Mouse (Mus musculus) MEL (cell line): ENCODE results near the gene Krt12. TPM values are rescaled to one million over a fixed set of nuclear protein-coding genes. Genes with fewer than 3 reads are reported as not detected.

Source experiments
- DNase-seq: peaks from one replicate; pipeline ENCODE4 v3.0.0; 2011; ENCODE audit warnings: low read depth, low spot score
- H3K27ac ChIP-seq: 2 replicates; pipeline ENCODE4 v1.5.1; 2012; ENCODE audit warnings: low read depth, mild to moderate bottlenecking, control low read depth, low read length, moderate library complexity; ENCODE audit not compliant: control insufficient read depth
- H3K27me3 ChIP-seq, 2 experiments: fragments of 150-350 bp in 1 of 2; sonication (generic) in 1 of 2; 2 replicates each; pipeline ENCODE4 v1.6.1; 2012; ENCODE audit warnings: low read length in 2 of 2, mild to moderate bottlenecking in 2 of 2, improper control_type of control experiment in 1 of 2, moderate library complexity in 1 of 2; ENCODE audit not compliant: insufficient read depth in 2 of 2, control insufficient read depth in 1 of 2
- H3K36me3 ChIP-seq, 2 experiments: 2 replicates each; pipeline ENCODE4 v1.6.1; 2012 to 2014; ENCODE audit warnings: low read length in 2 of 2, improper control_type of control experiment in 1 of 2, inconsistent platforms in 1 of 2, mild to moderate bottlenecking in 1 of 2; ENCODE audit not compliant: insufficient read depth in 2 of 2, control insufficient read depth in 1 of 2
- H3K4me1 ChIP-seq, 2 experiments: fragments of 150-350 bp in 1 of 2; sonication (generic) in 1 of 2; 2 replicates each; pipeline ENCODE4 v1.6.1; 2012; ENCODE audit warnings: low read length in 2 of 2, improper control_type of control experiment in 1 of 2, mild to moderate bottlenecking in 1 of 2; ENCODE audit not compliant: insufficient read depth in 2 of 2, control insufficient read depth in 1 of 2
- H3K4me3 ChIP-seq, 2 experiments: fragments of 150-350 bp in 1 of 2; sonication (generic) in 1 of 2; 2 replicates each; pipeline ENCODE4 v1.5.1; 2012; ENCODE audit warnings: low read depth in 2 of 2, low read length in 2 of 2, mild to moderate bottlenecking in 2 of 2, moderate library complexity in 2 of 2, control low read depth in 1 of 2, improper control_type of control experiment in 1 of 2; ENCODE audit not compliant: control insufficient read depth in 1 of 2, insufficient read depth in 1 of 2
- H3K79me2 ChIP-seq: 2 replicates; pipeline ENCODE4 v1.6.1; 2012; ENCODE audit warnings: mild to moderate bottlenecking, low read length, moderate library complexity; ENCODE audit not compliant: control insufficient read depth, poor library complexity, insufficient read depth
- H3K9ac ChIP-seq: 2 replicates; pipeline ENCODE4 v1.6.1; 2012; ENCODE audit warnings: low read depth, mild to moderate bottlenecking, control low read depth, low read length, moderate library complexity; ENCODE audit not compliant: control insufficient read depth, poor library complexity, severe bottlenecking
- H3K9me3 ChIP-seq: fragments of 150-350 bp; sonication (generic); replicated peaks from 2 replicates; pipeline ENCODE4 v1.6.1; 2012; ENCODE audit warnings: mild to moderate bottlenecking, low read length, improper control_type of control experiment, moderate library complexity; ENCODE audit not compliant: insufficient read depth
- BHLHE40 ChIP-seq: IDR thresholded peaks from 2 replicates; pipeline ENCODE4 v1.6.1; 2012; ENCODE audit warnings: low read depth, mild to moderate bottlenecking, inconsistent platforms, low read length, improper control_type of control experiment, borderline replicate concordance
- CHD1 ChIP-seq: IDR thresholded peaks from 2 replicates; pipeline ENCODE4 v1.6.1; 2012; ENCODE audit warnings: low read depth, mild to moderate bottlenecking, inconsistent platforms, low read length, improper control_type of control experiment
- CHD2 ChIP-seq: IDR thresholded peaks from 2 replicates; pipeline ENCODE4 v1.6.1; 2011; ENCODE audit warnings: low read length, improper control_type of control experiment
- CTCF ChIP-seq, 3 experiments: IDR thresholded peaks in 2 of 3; conservative IDR thresholded peaks in 1 of 3; 2 replicates each; pipeline ENCODE4 v1.5.1; 2011 to 2012; ENCODE audit warnings: low read length in 3 of 3, low read depth in 2 of 3, mild to moderate bottlenecking in 2 of 3, improper control_type of control experiment in 1 of 3, inconsistent platforms in 1 of 3, mixed read lengths in 1 of 3, moderate library complexity in 1 of 3; ENCODE audit not compliant: control insufficient read depth in 1 of 3, insufficient read depth in 1 of 3, poor library complexity in 1 of 3, severe bottlenecking in 1 of 3
- E2F4 ChIP-seq: IDR thresholded peaks from 2 replicates; pipeline ENCODE4 v1.6.1; 2011; ENCODE audit warnings: low read depth, low read length, improper control_type of control experiment, borderline replicate concordance
- EP300 ChIP-seq, 2 experiments: IDR thresholded peaks; 2 replicates each; pipeline ENCODE4 v1.6.1; 2011; ENCODE audit warnings: improper control_type of control experiment in 2 of 2, low read length in 2 of 2, low read depth in 1 of 2, mild to moderate bottlenecking in 1 of 2
- ETS1 ChIP-seq: IDR thresholded peaks from 2 replicates; pipeline ENCODE4 v1.6.1; 2012; ENCODE audit warnings: low read depth, mild to moderate bottlenecking, inconsistent platforms, low read length, improper control_type of control experiment, moderate library complexity
- GATA1 ChIP-seq: IDR thresholded peaks from 2 replicates; pipeline ENCODE4 v1.6.1; 2011; ENCODE audit warnings: low read depth, low read length, improper control_type of control experiment
- KAT2A ChIP-seq: conservative IDR thresholded peaks from 2 replicates; pipeline ENCODE4 v1.6.1; 2012; ENCODE audit warnings: low read depth, low read length, improper control_type of control experiment, inconsistent platforms
- MAFK ChIP-seq: IDR thresholded peaks from 2 replicates; pipeline ENCODE4 v1.6.1; 2011; ENCODE audit warnings: low read depth, mild to moderate bottlenecking, low read length, improper control_type of control experiment, borderline replicate concordance
- MXI1 ChIP-seq: IDR thresholded peaks from 2 replicates; pipeline ENCODE4 v1.6.1; 2011; ENCODE audit warnings: mild to moderate bottlenecking, low read depth, low read length, improper control_type of control experiment
- MYB ChIP-seq: IDR thresholded peaks from 2 replicates; pipeline ENCODE4 v1.6.1; 2011; ENCODE audit warnings: mild to moderate bottlenecking, low read depth, low read length, improper control_type of control experiment
- NELFE ChIP-seq: IDR thresholded peaks from 2 replicates; pipeline ENCODE4 v1.6.1; 2011; ENCODE audit warnings: low read depth, low read length, improper control_type of control experiment
- POLR2A ChIP-seq, 2 experiments: IDR thresholded peaks; 2 replicates each; pipeline ENCODE4 v1.6.1; 2011 to 2012; ENCODE audit warnings: low read length in 2 of 2, mild to moderate bottlenecking in 2 of 2, control low read depth in 1 of 2, improper control_type of control experiment in 1 of 2, low read depth in 1 of 2, moderate library complexity in 1 of 2; ENCODE audit not compliant: control insufficient read depth in 1 of 2, insufficient read depth in 1 of 2, poor library complexity in 1 of 2
- POLR2AphosphoS5 ChIP-seq: IDR thresholded peaks from 2 replicates; pipeline ENCODE4 v1.6.1; 2012; ENCODE audit warnings: low read depth, borderline replicate concordance, mild to moderate bottlenecking, inconsistent platforms, low read length, moderate library complexity, mixed read lengths
- RAD21 ChIP-seq: IDR thresholded peaks from 2 replicates; pipeline ENCODE4 v1.6.1; 2011; ENCODE audit warnings: mild to moderate bottlenecking, low read depth, low read length, improper control_type of control experiment
- RCOR1 ChIP-seq: IDR thresholded peaks from 2 replicates; pipeline ENCODE4 v1.6.1; 2012; ENCODE audit warnings: low read depth, mild to moderate bottlenecking, inconsistent platforms, low read length, improper control_type of control experiment
- SIN3A ChIP-seq: IDR thresholded peaks from 2 replicates; pipeline ENCODE4 v1.6.1; 2012; ENCODE audit warnings: low read length, improper control_type of control experiment, inconsistent platforms
- SMC3 ChIP-seq: IDR thresholded peaks from 2 replicates; pipeline ENCODE4 v1.6.1; 2011; ENCODE audit warnings: low read depth, low read length, improper control_type of control experiment
- TAL1 ChIP-seq: IDR thresholded peaks from 2 replicates; pipeline ENCODE4 v1.6.1; 2012; ENCODE audit warnings: mild to moderate bottlenecking, inconsistent platforms, low read length, moderate library complexity, mixed read lengths
- TBP ChIP-seq: IDR thresholded peaks from 2 replicates; pipeline ENCODE4 v1.8.0; 2011; ENCODE audit warnings: low read depth, low read length, improper control_type of control experiment
- USF1 ChIP-seq: IDR thresholded peaks from 2 replicates; pipeline ENCODE4 v1.6.1; 2014; ENCODE audit warnings: low read depth, mild to moderate bottlenecking, inconsistent platforms, low read length, improper control_type of control experiment, moderate library complexity
- USF2 ChIP-seq, 2 experiments: IDR thresholded peaks; 2 replicates each; pipeline ENCODE4 v1.6.1; 2011 to 2012; ENCODE audit warnings: improper control_type of control experiment in 2 of 2, low read length in 2 of 2, borderline replicate concordance in 1 of 2, inconsistent platforms in 1 of 2, low read depth in 1 of 2, mild to moderate bottlenecking in 1 of 2; ENCODE audit not compliant: insufficient read depth in 1 of 2
- ZC3H11A ChIP-seq: IDR thresholded peaks from 2 replicates; pipeline ENCODE4 v1.6.1; 2012; ENCODE audit warnings: low read depth, mild to moderate bottlenecking, inconsistent platforms, low read length, improper control_type of control experiment
- ZKSCAN1 ChIP-seq: IDR thresholded peaks from 2 replicates; pipeline ENCODE4 v1.6.1; 2012; ENCODE audit warnings: low read depth, mild to moderate bottlenecking, inconsistent platforms, low read length, improper control_type of control experiment, moderate library complexity
- ZMIZ1 ChIP-seq: IDR thresholded peaks from 2 replicates; pipeline ENCODE4 v1.6.1; 2012; ENCODE audit warnings: low read depth, mild to moderate bottlenecking, inconsistent platforms, low read length, improper control_type of control experiment, moderate library complexity
- ZNF384 ChIP-seq: IDR thresholded peaks from 2 replicates; pipeline ENCODE4 v1.6.1; 2012; ENCODE audit warnings: low read depth, mild to moderate bottlenecking, inconsistent platforms, low read length, improper control_type of control experiment
- polyA plus RNA-seq, 2 experiments: library from polyadenylated mRNA; stranded (reverse) in 1 of 2; unstranded in 1 of 2; fragments of >175 nt in 1 of 2; fragments of >200 nt in 1 of 2; gene quantifications; 2 replicates each; pipeline versions ENCODE4 v1.2.1 to v1.2.4; 2012; ENCODE audit warnings: low replicate concordance in 2 of 2, low read depth in 1 of 2; ENCODE audit not compliant: insufficient read length in 2 of 2, insufficient read depth in 1 of 2, missing spikeins in 1 of 2
- total RNA-seq: library from RNA; depleted of rRNA; stranded (reverse); fragments of 300-350 nt; gene quantifications from 2 replicates; pipeline ENCODE4 v1.2.3, GENCODE M21; 2012

The Krt12 gene
- total and polyA plus RNA-seq, 3 experiments, result 0.10 TPM; not detected in 2

DNA sequence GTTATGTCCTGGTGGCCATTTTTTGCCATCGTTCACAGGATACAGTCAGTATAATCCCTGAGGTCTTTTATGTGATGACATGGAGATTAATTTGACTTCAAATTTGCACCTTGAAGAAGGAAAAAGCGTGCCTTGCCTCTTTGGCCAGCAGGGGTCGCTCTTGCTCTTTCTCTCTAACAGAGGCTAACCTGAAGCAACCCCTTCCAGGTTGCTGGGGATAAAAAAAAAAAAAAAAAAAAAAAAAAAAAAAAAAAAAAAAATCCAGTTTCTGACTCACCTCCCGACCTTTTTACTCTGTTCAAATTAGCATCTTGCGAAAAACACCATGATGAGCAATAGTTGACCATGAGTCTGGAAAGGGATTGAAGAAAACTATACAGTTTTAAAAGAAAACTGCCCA, 42.8 kb upstream of the Krt12 start:
- H3K36me3 ChIP-seq, result no peaks in the 10 kb centered on the region
- TF ChIP-seq RAD21, result peak; percentile 85
- TF ChIP-seq CTCF (IDR thresholded peaks at IDR 0.05 in 2 of 3, conservative IDR thresholded peaks at IDR 0.05 in 1 of 3; ENCODE audit: control insufficient read depth in 1 of 3, insufficient read depth in 1 of 3, low read depth in 2 of 3, low read length in 3 of 3, poor library complexity in 1 of 3, severe bottlenecking in 1 of 3), result peak; percentile 80 to 93 (median 92)
- TF ChIP-seq USF1, result no peak
- TF ChIP-seq SIN3A, result no peak
- TF ChIP-seq TAL1, result no peak
- TF ChIP-seq MAFK, result no peak
- no peak for TF ChIP-seq KAT2A
- peak; percentile 85 for TF ChIP-seq SMC3
- TF ChIP-seq ZC3H11A, result peak; percentile 81
- TF ChIP-seq ZNF384, result peak; percentile 94
- H3K27ac ChIP-seq, result no peak overlapping the region
- DNase-seq, result peak; percentile 78
- H3K9ac ChIP-seq, result no peak overlapping the region
- H3K27me3 ChIP-seq, result no peaks in the 10 kb centered on the region; a peak in 1 of 4 replicates
- H3K9me3 ChIP-seq, result no peaks in the 10 kb centered on the region
- no peaks in the 10 kb centered on the region for H3K79me2 ChIP-seq
- no peaks in the 10 kb centered on the region for H3K4me1 ChIP-seq
- no peak overlapping the region for H3K4me3 ChIP-seq

GRCm38 (mm10) chr11:99463155-99463554, 41.1 kb upstream of the Krt12 start:
- no peak overlapping the region for H3K27ac ChIP-seq
- H3K9ac ChIP-seq, result no peak overlapping the region
- H3K9me3 ChIP-seq, result no peaks in the 10 kb centered on the region
- no peak overlapping the region for H3K4me3 ChIP-seq
- no peaks in the 10 kb centered on the region for H3K4me1 ChIP-seq
- DNase-seq, result peak; percentile 69
- no peaks in the 10 kb centered on the region for H3K36me3 ChIP-seq
- no peak for TF ChIP-seq ZMIZ1
- TF ChIP-seq SMC3, result peak; percentile 88
- peak; percentile 67 to 81 (median 69) for TF ChIP-seq CTCF (IDR thresholded peaks at IDR 0.05 in 2 of 3, conservative IDR thresholded peaks at IDR 0.05 in 1 of 3; ENCODE audit: control insufficient read depth in 1 of 3, insufficient read depth in 1 of 3, low read depth in 2 of 3, low read length in 3 of 3, poor library complexity in 1 of 3, severe bottlenecking in 1 of 3)
- TF ChIP-seq MXI1, result no peak
- TF ChIP-seq ZC3H11A, result peak; percentile 80
- no peak for TF ChIP-seq ZKSCAN1
- no peak for TF ChIP-seq POLR2AphosphoS5
- no peak for TF ChIP-seq USF2 (IDR thresholded peaks at IDR 0.05; ENCODE audit: borderline replicate concordance in 1 of 2, insufficient read depth in 1 of 2, low read depth in 1 of 2, low read length in 2 of 2)
- TF ChIP-seq TBP, result no peak
- no peak for TF ChIP-seq NELFE
- TF ChIP-seq E2F4, result no peak
- TF ChIP-seq CHD1, result no peak
- TF ChIP-seq RAD21, result peak; percentile 74
- no peak for TF ChIP-seq ETS1
- TF ChIP-seq EP300 (IDR thresholded peaks at IDR 0.05; ENCODE audit: low read depth in 1 of 2, low read length in 2 of 2), result no peak
- peak; percentile 3; the same call in 1 of the 2 replicates for TF ChIP-seq ZNF384
- TF ChIP-seq RCOR1, result no peak
- TF ChIP-seq CHD2, result no peak
- TF ChIP-seq GATA1, result 0 out of 2 replicates have a peak, but pooled peaks have one; percentile 32
- no peak for TF ChIP-seq POLR2A (IDR thresholded peaks at IDR 0.05; ENCODE audit: control insufficient read depth in 1 of 2, insufficient read depth in 1 of 2, low read depth in 1 of 2, low read length in 2 of 2, poor library complexity in 1 of 2)
- no peak for TF ChIP-seq MYB
- TF ChIP-seq BHLHE40, result no peak
- no peaks in the 10 kb centered on the region for H3K79me2 ChIP-seq
- H3K27me3 ChIP-seq, result no peaks in the 10 kb centered on the region; a peak in 1 of 4 replicates
